Mouse (Mus musculus) forebrain, embryonic 10.5 days (tissue): Measurements from ENCODE around the gene Psmb3. TPM values are rescaled to one million over a fixed set of nuclear protein-coding genes. Genes with fewer than 3 reads are reported as not detected.

Source experiments
- DNase-seq: peaks from one replicate; pipeline ENCODE4 v3.0.0-alpha.2; 2017; ENCODE audit warnings: low spot score; ENCODE audit errors: extremely low spot score
- H3K27ac ChIP-seq: fragments of 300-500 bp; sonication (generic); 2 replicates; pipeline ENCODE4 v1.5.1; 2016; ENCODE audit warnings: mild to moderate bottlenecking
- H3K27me3 ChIP-seq: fragments of 300-500 bp; sonication (generic); 2 replicates; pipeline ENCODE4 v1.6.1; 2016; ENCODE audit warnings: mild to moderate bottlenecking; ENCODE audit not compliant: poor library complexity, severe bottlenecking
- H3K36me3 ChIP-seq: fragments of 300-500 bp; sonication (generic); replicated peaks from 2 replicates; pipeline ENCODE4 v1.6.1; 2016; ENCODE audit warnings: mild to moderate bottlenecking, moderate library complexity
- H3K4me1 ChIP-seq: fragments of 300-500 bp; sonication (generic); 2 replicates; pipeline ENCODE4 v1.6.1; 2016
- H3K4me3 ChIP-seq: fragments of 300-500 bp; sonication (generic); 2 replicates; pipeline ENCODE4 v1.5.1; 2016; ENCODE audit warnings: mild to moderate bottlenecking, moderate library complexity
- H3K9me3 ChIP-seq: fragments of 300-500 bp; sonication (generic); 2 replicates; pipeline ENCODE4 v1.6.1; 2016; ENCODE audit warnings: mild to moderate bottlenecking, moderate library complexity
- whole genome bisulfite sequencing: fragments of 180-500 bp; shearing (Covaris S2); methylation state at CpG from one replicate; pipeline ENCODE4 v1.1.7; 2016; 5-methylcytosine and 5-hydroxymethylcytosine counted together
- polyA plus RNA-seq: library from polyadenylated mRNA; unstranded; fragments of >200 nt; fragmentation: Nextera tagmentation; extraction: Ambion mirVana; gene quantifications from 2 replicates; pipeline ENCODE4 v1.2.1, GENCODE M21; 2016

Psmb3 gene
- polyA plus RNA-seq, 1 experiment from 2014 or later: 627 TPM

DNA sequence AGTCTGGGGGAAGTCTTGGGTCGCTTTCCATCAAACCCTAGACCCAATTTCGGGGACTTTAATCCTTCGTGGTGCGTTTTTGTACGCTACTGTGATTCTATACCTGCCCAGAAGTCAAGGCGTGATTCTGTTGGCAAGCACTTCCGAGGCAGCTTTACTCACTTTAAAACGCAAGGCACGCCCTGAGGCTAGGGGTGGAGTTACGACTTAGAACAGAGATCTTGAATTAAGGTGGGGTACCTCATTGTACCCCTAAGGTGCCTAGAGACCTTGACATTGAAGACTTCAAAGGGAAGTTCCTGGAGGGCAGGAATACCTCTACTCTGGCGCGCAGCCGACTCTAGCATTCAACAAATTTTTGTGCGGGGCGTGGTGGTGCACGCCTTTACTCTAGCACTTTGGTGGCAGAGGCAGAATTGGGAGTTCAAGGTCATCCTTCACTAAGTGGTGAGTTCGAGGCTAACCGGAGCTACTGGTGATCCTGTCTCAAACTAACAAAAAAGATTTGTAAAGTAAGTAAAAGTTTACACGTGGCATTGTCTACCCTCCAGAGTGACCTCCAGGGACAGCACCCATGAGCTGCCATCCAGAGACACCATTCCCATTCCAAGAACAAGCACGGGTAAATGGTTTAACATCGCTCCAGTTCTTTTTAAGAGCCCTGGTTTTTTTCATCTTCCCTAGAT is 40.8 kb upstream of the Psmb3 start:
- Histone ChIP-seq H3K36me3 (peaks cover 26% of the 10 kb centered on the region), H3K4me1 (peaks cover 69% of the 10 kb centered on the region), H3K27me3 (peaks cover 42% of the 10 kb centered on the region), H3K27ac (peak overlapping the region; percentile 97), H3K4me3 (peak overlapping the region; percentile 94), H3K9me3 (peaks cover 4% of the 10 kb centered on the region; the same call in 1 of the 2 replicates)
- no peak for DNase-seq
- 1% methylated on average over 21 of the region's 21 CpGs for WGBS

DNA sequence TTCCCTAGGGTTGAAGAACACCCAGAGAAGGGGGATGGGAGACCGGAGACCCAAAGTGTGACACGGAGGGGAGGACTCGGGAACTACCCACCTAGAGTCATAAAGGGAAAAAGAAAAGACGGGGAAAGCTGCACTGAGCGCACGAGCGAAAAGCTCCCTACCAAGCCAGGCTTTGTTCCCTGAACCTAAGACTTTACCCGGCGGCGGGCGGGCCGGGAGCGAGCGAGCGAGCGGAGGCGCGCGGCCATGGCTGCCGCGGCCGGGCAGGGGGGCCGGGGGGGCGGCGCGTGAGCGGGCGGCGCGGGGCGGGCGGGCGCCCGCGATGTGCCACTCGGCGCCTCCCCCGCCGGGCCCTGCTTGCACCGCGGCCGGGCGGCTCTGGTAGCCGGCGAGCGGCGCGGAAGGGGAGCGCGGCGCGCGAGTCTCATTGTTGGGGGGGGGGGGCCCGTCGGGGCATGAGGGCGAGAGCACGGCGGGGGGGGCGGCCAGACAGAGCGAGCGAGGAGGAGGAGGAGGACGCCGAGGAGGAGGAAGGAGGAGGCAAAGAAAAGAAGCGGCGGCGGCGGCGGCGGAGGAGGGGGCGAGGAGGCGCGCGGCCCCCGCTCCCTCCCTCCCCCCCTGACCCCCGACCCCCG is 40.2 kb upstream of the Psmb3 start, which contains the start of gene Mllt6:
Gene Mllt6 (plus strand): TSS at position 522 of the 635 bp plus-strand sequence.
- Histone ChIP-seq H3K27me3 (peaks cover 42% of the 10 kb centered on the region), H3K4me1 (peaks cover 68% of the 10 kb centered on the region), H3K27ac (peak within 1 kb of the TSS; percentile 97), H3K9me3 (peaks cover 4% of the 10 kb centered on the region; the same call in 1 of the 2 replicates), H3K4me3 (peak within 1 kb of the TSS; percentile 94), H3K36me3 (peaks cover 32% of the 10 kb centered on the region)
- WGBS: under 1% methylated on average over 51 of the region's 76 CpGs
- peak; percentile 79 for DNase-seq

- under 1% methylated on average over 36 of the region's 57 CpGs for WGBS
- Histone ChIP-seq H3K27ac (peak overlapping the region; percentile 97), H3K9me3 (peaks cover 4% of the 10 kb centered on the region; the same call in 1 of the 2 replicates), H3K36me3 (peaks cover 39% of the 10 kb centered on the region), H3K4me1 (peaks cover 74% of the 10 kb centered on the region), H3K4me3 (peak overlapping the region; percentile 94), H3K27me3 (peaks cover 35% of the 10 kb centered on the region)
- DNase-seq: peak; percentile 66
Measured at GRCm38 (mm10) chr11:97663528-97664338, 39.5 kb upstream of the Psmb3 start.

DNA sequence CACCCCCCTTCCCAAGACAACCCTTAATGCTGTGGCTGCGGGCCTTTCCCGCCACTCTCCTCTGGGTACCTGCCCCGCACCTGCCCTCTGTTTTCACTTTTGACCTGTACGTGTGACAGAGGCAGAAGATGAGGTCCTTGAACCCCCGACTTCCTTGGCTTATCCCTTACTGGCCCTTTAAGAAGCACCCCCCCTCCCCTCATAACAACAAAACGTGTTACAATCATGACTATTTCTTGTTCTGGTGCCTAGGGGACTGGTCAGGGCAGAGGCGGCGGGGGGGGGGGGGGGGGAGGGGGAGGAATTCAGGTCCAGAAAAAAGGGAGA is 38.9 kb upstream of the Psmb3 start:
- DNase-seq: peak; percentile 50
- Histone ChIP-seq H3K27me3 (peaks cover 30% of the 10 kb centered on the region), H3K27ac (peak overlapping the region; percentile 97), H3K4me1 (peaks cover 74% of the 10 kb centered on the region), H3K4me3 (peak overlapping the region; percentile 94), H3K36me3 (peaks cover 45% of the 10 kb centered on the region), H3K9me3 (peaks cover 4% of the 10 kb centered on the region; the same call in 1 of the 2 replicates)
- 0% methylated on average over 7 of the region's 8 CpGs for WGBS

- Histone ChIP-seq H3K4me3 (peak overlapping the region; percentile 94), H3K9me3 (peaks cover 4% of the 10 kb centered on the region; the same call in 1 of the 2 replicates), H3K36me3 (peaks cover 50% of the 10 kb centered on the region), H3K27me3 (peaks cover 24% of the 10 kb centered on the region), H3K4me1 (peaks cover 74% of the 10 kb centered on the region), H3K27ac (peak overlapping the region; percentile 97)
- no peak for DNase-seq
- WGBS: 30% methylated on average over 6 of the region's 6 CpGs
Measured at GRCm38 (mm10) chr11:97664771-97665240, 38.4 kb upstream of the Psmb3 start.

GRCm38 (mm10) chr11:97665431-97665830 is 37.8 kb upstream of the Psmb3 start:
- peaks cover 74% of the 10 kb centered on the region for H3K4me1 ChIP-seq
- no peak for DNase-seq
- peaks cover 56% of the 10 kb centered on the region for H3K36me3 ChIP-seq

DNA sequence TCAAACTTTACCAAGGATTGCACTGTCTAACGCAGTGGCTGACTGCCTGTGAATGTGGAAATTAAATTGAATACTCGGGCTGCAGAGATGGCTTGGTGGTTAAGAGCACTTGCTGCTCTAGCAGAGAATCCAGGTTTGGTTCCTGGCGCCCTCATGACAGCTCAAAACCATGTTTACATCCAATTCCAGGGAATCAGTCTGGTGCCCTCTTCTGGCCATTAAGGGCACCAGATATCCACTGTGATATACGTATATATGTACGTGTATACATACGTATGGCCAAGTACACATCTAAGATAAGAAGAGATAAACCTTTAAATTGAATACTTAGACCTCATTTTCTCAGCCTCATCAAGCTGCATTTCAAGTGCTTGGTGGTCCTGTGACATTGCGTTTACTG is 37.0 kb upstream of the Psmb3 start:
- Histone ChIP-seq H3K27me3 (peaks cover 14% of the 10 kb centered on the region), H3K27ac (no peak overlapping the region), H3K9me3 (peaks cover 4% of the 10 kb centered on the region; the same call in 1 of the 2 replicates), H3K4me1 (peaks cover 73% of the 10 kb centered on the region), H3K4me3 (peak overlapping the region; percentile 94; the same call in 1 of the 2 replicates), H3K36me3 (peaks cover 64% of the 10 kb centered on the region)
- no peak for DNase-seq
- 91% methylated on average over 7 of the region's 7 CpGs for WGBS

More at GRCm38 (mm10) chr11:97665431-97665830, 37.8 kb upstream of the Psmb3 start:
- Histone ChIP-seq H3K27me3 (peaks cover 22% of the 10 kb centered on the region), H3K27ac (0 out of 2 replicates have a peak overlapping the region, but pooled peaks have one; percentile 44), H3K4me3 (peak overlapping the region; percentile 94), H3K9me3 (peaks cover 4% of the 10 kb centered on the region; the same call in 1 of the 2 replicates)
- 89% methylated on average over 13 of the region's 13 CpGs for WGBS

DNA sequence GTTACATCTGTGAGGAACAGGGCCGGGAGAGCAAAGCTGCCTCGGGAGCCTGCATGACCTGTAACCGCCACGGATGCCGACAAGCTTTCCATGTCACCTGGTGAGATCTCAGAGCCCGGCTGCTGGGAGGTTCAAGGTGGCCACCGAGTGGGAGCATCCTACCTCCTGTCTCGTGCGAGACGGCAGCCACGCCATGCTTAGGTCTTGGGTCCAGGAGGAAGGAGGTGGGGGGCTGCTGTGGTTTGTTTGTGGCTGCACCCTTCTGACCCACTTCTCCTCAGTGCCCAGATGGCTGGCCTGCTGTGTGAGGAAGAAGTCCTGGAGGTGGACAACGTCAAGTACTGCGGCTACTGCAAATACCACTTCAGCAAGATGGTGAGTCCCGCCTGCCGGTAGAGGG is 36.4 kb upstream of the Psmb3 start:
- Histone ChIP-seq H3K4me3 (peak overlapping the region; percentile 10; the same call in 1 of the 2 replicates), H3K27ac (no peak overlapping the region), H3K36me3 (peaks cover 70% of the 10 kb centered on the region)

GRCm38 (mm10) chr11:97668160-97668559 is 35.0 kb upstream of the Psmb3 start:
- peaks cover 84% of the 10 kb centered on the region for H3K36me3 ChIP-seq
- WGBS: 93% methylated on average over 7 of the region's 7 CpGs

More for the DNA sequence above, 36.4 kb upstream of the Psmb3 start:
- peaks cover 8% of the 10 kb centered on the region for H3K27me3 ChIP-seq
- H3K4me1 ChIP-seq: peaks cover 67% of the 10 kb centered on the region
- WGBS: 94% methylated on average over 15 of the region's 15 CpGs
- no peak for DNase-seq
- peaks cover 4% of the 10 kb centered on the region; the same call in 1 of the 2 replicates for H3K9me3 ChIP-seq

DNA sequence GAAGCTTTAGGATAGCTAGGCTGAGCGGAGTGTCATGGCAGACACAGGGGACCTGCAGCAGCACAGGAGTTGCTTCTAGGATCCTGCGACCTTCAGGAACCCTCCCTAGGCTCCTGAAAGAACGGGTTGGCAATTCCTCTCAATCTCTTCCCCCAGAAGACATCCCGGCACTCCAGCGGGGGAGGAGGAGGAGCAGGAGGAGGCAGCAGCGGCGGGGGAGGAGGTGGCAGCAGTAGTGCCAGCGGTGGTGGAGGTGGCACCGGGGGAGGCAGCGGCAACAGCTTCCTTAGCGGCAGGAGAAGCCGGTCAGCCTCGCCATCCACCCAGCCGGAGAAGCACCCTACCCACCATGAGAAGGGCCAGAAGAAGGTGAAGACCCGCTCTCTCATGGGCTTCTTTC is 33.9 kb upstream of the Psmb3 start:
- Histone ChIP-seq H3K4me1 (peaks cover 47% of the 10 kb centered on the region), H3K9me3 (peaks cover 4% of the 10 kb centered on the region; the same call in 1 of the 2 replicates), H3K4me3 (peak overlapping the region; percentile 10; the same call in 1 of the 2 replicates), H3K27ac (peak overlapping the region; percentile 60; the same call in 1 of the 2 replicates), H3K36me3 (peaks cover 95% of the 10 kb centered on the region), H3K27me3 (no peaks in the 10 kb centered on the region)
- no peak for DNase-seq
- 54% methylated on average over 15 of the region's 15 CpGs for WGBS

More at GRCm38 (mm10) chr11:97668160-97668559, 35.0 kb upstream of the Psmb3 start:
- no peak overlapping the region for H3K4me3 ChIP-seq
- DNase-seq: no peak
- no peaks in the 10 kb centered on the region for H3K27me3 ChIP-seq
- no peak overlapping the region for H3K27ac ChIP-seq
- H3K4me1 ChIP-seq: peaks cover 56% of the 10 kb centered on the region
- peaks cover 4% of the 10 kb centered on the region; the same call in 1 of the 2 replicates for H3K9me3 ChIP-seq

DNA sequence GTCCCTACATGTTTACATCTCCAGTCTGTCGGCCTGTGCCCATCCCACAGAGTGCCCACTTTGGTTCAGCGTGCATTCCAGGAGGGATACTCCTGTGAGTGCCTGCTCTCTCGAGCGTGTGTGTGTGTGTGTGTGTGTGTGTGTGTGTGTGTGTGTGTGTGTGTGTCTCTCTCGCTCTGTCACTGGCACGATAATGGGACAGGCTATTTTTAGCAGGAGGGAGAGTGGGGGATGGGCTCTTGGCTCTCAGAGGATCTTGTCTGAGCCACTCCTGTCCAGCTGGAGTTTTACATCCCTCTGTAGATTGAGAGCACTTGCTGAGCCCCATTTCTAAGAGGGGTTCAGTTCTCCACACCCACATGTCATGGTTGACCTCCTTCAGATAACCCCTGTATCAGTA is 33.4 kb upstream of the Psmb3 start:
- H3K4me1 ChIP-seq: peaks cover 41% of the 10 kb centered on the region
- peak overlapping the region; percentile 10; the same call in 1 of the 2 replicates for H3K4me3 ChIP-seq
- peaks cover 100% of the 10 kb centered on the region for H3K36me3 ChIP-seq
- H3K27ac ChIP-seq: peak overlapping the region; percentile 48; the same call in 1 of the 2 replicates
- no peaks in the 10 kb centered on the region for H3K27me3 ChIP-seq
- no peak for DNase-seq
- H3K9me3 ChIP-seq: peaks cover 4% of the 10 kb centered on the region; the same call in 1 of the 2 replicates
- 32% methylated on average over 6 of the region's 6 CpGs for WGBS
